Mouse (Mus musculus): Measurements from ENCODE around the gene Zfp688.
"Not testable (repeated sequence)": the region's sequence is repeated elsewhere in the genome, so short reads cannot be mapped to it uniquely, and the experiment has no call there.

Zfp688 gene

DNA sequence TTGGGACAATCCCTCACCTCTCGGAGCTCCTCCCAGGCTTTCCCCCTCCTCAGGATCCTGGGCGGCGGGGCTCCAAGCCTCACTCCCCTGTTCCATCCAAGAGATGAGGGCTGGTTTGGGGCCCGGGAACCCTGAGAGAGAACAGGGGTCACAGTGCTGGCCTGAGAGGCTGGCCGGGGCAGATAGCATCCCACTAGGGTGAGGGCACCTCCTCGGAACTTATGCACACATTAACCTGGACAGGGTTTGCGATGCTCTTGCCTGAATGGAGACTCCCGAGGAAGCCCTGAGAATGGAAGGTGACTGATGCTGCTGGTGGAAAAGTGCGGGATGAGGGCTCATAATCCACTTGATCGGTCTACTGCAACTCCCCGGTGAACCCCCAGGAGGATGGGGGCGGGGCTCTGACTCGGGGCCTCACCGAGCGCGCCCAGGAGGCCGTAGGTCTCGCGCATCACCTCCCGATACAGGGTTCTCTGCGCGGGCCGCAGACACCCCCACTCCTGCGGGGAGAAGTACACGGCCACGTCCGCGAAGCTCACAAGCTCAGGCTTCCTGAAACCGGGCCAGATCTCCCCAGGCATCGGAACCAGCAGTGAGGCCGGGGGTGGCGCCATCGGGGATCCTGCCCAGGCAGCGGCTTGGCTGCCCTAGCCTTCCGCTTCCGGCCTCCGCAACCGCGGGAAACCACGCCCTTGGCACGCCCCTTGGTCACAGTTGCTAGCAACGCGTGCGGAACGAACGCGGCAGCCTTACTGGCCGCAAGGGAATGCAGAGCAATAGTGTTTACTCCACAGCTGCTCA is at the start of gene Zfp688:
Gene Zfp688, minus strand, starts transcription at position 681 of the 804 bp plus-strand sequence.
- DNase-seq: peak; percentile 90

DNA sequence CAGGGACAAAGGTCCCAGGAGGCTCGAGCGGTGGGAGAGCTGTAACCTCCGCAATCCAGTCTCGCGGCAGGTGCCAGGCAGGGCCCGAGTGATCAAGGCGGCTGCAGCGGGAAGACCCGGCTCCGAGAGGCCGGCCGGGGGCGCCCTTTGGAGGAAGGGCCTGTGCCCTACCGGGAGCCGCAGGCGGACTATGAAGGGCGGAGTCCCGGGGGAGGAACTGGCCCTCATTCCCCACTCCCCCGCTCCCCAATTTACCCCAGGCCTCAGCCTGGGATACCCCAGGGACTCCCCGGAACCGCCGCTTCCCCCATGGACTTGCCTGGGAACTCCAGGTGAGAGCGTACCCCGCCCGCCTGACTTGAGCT is 49.8 kb upstream of the Zfp688 start:
- no peak for DNase-seq

DNA sequence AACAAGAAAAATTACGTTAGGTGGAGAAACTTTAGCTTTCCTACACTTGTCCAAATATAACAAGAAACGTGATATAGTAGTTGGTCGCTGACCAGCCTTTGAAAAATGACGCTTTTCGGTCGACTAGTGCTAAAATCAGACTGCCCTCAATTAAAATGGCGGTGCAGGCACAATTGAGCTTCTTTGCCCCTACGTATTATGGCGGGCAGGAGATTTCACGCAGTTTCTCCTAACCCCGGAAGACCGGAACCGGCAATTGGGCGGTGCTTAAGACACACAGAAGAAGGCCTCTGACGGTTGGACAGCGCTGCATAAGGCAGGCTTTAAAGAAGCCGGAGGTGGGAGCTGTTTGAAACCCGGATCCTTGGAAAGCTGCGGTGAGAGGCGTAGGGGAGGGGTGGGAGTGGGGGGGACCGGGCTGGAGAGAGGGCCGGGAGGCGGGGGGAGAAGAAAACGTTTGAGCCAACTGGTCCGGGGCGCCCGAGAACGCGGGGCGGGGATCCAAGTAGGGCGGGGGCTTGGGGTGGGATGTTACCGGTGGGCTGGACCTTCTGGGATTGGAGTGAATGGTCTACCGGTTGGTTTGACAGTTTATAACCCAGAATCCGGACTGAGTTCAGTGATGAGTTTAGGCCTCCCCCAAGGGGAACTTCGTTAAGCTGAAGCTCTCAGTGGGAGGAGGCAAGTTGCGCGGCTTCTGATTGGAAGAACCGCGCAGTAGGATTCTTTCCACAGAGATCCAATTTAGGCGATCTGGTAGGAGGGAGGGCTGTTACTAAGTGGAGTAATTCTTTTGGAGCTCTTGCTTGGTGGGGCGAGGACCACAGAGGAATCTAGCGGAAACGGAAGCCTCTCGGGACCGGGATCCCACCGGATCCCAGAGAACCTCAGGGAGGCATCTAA is 49.1 kb upstream of the Zfp688 start:
- peak; percentile 98 for DNase-seq

DNA sequence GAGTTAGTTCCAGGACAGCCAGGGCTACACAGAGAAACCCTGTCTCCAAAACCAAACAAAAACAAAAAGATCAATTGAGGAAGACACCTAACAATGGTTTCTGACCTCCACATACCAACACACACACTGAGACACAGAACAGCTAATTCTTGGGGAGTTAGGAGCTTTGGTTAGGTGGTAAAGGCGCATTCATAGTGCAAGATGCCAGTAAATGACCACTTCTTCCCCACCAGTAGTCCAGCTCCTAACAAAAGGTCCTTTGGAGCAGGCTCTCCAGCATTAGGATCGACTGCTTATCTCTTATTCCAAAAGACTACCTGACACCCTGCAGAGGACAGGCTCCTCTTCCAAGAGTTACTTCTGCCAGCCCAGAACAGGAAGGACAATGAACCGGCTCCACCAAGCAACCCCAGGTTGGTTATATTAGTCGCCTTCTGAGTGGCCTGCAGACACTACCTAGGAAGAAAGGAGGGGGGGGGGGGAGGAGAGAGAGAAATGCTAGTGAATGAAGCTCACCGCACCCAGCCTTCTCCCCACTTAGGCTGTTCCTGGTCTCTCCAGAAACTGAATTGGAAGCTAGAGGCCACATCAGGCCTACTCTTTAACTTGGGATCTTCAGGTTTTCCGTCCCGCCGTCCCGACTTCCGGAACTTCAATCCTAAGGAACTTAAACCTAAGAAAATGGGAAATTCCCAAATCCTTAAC is 48.3 kb upstream of the Zfp688 start:
- no peak for DNase-seq

DNA sequence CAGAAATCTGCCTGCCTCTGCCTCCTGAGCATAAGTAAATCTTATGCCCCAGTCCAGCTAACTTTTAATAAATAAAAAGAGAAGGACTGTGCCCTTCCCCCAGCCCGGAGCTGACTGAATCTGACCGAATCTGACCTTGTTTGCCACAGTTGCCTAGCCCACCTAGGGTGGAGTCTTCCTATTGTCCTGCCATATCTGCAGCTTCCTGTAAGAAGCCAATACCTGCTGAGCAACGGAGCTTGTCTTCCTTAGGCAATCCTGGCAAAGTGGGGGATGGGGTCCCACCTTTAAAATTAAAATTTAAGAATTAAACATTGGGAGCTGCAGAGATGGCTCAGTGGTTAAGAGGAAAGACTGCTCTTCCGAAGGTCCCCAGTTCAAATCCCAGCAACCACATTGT is 44.7 kb upstream of the Zfp688 start:
- DNase-seq: no peak

DNA sequence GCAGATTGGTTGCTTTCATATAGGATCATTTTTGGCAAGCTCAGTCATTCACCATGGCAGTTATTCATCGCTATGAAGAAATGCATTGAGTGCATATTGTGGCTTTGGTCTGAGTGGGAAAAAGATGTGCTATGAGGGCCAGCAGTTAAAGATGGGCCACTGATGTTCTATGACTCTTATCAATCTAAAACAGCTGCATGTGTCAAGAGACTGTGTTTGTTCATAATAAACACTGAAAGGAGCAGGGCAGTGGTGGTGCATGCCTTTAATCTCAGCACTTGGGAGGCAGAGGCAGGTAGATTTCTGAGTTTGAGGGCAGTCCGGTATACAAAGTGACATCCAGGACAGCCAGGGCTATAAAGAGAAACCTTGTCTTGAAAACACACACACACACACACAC is 43.8 kb upstream of the Zfp688 start:
- DNase-seq: not testable (repeated sequence)

DNA sequence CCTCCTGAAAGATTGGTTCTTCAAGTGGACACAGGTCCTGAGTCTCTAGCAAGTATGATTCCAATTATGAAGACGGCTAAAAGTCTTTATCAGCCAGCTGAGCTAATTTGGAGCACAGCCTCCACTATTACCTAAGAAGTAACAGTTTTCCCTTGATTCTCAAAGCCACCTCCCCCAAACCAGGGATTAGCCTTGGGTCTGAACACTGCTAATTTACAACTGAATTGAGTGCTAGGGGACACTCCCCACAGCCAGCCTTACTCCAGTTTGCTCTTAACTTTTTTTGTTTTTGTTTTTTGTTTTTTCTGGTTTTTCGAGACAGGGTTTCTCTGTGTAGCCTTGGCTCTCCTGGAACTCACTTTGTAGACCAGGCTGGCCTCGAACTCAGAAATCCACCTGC is 43.3 kb upstream of the Zfp688 start:
- no peak for DNase-seq

DNA sequence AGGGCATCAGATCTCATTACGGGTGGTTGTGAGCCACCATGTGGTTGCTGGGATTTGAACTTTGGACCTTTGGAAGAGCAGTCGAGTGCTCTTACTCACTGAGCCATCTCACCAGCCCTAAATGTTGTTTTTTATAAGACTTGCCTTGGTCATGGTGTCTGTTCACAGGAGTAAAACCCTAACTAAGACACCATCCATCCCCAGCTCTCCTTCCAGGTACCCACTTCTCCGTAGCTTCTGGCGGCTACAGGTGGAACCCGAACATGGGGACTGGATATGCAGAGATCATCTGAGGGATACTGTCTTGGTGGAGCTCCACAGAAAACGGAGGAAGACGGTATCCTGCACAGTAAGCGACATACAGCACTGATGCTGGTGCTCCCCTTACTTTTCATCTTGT is 37.4 kb upstream of the Zfp688 start, which contains the start of gene Prr14:
Gene Prr14, plus strand, starts transcription at position 301 of the 400 bp plus-strand sequence.
- not testable (repeated sequence) for DNase-seq

DNA sequence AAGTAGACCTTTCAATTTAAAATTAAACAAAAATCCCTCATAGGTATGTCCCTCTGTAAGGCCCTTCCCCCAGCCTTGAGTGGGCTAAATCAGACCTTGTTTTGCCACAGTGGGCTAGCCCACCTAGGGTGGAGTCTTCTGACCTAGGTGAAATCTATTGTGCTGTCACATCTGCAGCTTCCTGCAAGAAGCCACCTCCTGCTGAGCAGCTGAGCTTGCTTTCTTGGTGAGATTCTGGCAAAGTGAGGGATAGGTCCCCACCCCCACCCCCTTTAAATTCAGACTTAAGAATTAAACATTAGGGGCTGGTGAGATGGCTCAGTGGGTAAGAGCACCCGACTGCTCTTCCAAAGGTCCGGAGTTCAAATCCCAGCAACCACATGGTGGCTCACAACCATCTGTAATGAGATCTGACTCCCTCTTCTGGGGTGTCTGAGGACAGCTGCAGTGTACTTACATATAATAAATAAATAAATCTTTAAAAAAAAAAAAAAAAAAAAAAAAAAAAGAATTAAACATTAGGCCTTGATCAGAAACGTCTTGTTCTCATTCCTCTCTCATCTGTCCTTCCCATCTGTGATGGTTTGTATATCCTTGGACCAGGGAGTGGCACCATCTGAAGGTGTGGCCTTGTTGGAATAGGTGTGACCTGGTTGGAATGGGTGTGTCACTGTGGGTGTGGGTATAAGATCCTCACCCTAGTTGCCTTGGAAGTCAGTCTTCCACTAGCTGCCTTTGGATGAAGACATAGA is 36.7 kb upstream of the Zfp688 start:
- DNase-seq: not testable (repeated sequence)

DNA sequence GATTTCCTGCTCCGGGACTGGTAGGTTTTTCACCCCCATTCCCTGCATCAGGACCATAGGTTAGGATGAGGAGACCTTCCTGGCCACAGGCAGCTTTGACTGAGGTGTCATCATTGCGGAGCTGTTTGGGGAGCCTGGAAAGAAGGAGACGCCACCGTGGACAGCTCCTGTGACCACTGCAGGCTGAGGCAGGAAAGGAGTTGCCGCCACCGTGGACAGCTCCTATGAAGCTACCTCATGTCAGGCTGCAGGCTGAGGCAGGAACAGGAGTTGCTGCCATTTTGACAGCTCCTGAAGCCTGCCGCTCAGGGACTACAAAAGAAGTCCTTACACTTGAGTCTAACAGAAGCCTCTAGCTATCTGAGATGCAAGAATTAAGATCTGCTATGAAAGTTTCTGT is 33.0 kb upstream of the Zfp688 start:
- no peak for DNase-seq

DNA sequence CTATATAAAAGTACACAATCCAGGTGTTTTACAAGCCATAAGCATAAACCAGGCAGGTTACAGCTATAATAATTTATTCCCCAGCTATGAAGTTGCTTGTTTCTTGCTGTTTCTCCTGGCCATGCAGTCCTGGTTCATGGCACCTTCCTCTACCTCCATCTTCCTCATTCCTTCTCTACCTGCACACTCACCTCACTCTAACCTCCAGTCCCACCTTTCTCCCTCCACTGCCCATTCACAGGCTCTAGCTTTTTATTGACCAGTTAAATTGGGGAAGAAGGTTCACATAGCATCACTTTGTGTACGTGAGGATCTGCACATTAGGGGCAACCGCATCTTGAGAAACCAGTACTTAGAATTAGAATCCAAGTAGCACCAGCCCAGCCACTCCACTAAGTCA is 31.2 kb upstream of the Zfp688 start:
- DNase-seq: no peak

DNA sequence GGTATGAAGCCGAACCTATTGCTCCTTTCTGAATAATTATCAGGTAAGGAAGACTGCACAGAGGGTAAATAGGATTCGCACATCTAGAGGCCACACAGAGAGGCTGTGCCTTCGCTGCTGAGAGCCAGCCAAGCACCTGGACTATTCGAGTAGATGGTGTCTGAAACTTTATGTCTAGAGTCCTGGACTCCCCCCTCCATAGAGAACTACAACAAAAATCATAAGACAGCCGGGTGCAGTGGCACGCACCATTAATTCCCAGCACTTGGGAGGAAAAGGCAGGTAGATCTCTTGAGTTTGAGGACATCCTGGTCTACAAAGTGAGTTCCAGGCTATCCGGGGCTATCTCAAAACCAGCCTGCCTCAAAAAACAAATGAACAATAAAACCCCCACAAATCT is 28.1 kb upstream of the Zfp688 start:
- no peak for DNase-seq

DNA sequence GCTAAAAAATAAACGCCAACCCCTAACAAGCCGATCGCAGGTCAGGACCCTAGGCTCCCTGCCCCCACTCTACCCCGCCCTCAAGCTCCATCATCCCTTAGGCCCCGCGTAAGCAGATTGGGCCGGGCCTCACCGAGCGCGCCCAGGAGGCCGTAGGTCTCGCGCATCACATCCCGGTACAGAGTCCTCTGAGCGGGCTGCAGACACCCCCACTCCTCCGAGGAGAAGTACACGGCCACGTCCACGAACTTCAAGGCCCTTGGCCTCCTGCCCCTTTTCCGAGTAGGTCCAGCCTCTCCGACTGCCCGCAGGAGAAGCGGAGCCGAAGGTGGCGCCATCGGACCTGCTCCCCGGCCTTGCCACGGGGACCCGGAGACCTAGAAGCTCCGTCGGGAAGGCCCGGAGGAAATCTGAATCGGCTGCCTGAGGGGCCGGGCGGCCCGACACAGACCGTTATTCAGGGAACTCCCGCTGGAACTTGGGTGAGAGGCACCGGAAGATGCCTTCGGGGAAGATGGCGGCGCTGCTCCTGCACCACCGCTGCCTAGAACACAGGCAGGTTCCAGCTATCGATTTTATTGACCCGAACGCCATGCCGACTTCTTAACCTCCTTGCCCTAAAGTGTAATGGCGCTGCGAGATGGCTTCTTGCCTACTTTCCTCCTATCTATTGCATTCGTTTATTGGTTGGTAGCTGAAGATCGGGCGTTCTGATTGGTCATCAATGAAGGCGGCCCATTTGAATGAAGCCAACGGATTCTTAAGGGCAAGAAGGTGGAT is 26.8 kb upstream of the Zfp688 start, which contains the start of gene Zfp689:
Gene Zfp689, minus strand, starts transcription at position 638 of the 780 bp plus-strand sequence.
- peak; percentile 97 for DNase-seq

DNA sequence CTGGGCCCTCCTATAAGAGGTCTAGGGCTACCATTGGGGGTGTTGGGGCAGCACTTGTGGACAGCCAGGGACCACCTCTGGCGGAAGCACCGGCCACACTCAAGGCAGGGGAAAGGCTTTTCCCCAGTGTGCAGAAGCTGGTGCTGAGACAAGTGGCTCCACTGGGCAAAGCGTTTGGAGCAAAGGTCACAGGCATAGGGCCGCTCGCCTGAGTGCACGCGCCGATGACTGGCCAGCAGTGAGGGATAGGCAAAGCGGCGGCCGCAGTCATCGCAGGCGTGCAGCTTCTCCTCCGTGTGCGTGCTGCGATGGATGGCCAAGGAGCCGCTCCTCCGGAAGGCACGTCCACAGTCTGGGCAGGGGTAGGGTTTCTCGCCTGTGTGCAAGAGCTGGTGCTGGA is 22.1 kb upstream of the Zfp688 start:
- no peak for DNase-seq

DNA sequence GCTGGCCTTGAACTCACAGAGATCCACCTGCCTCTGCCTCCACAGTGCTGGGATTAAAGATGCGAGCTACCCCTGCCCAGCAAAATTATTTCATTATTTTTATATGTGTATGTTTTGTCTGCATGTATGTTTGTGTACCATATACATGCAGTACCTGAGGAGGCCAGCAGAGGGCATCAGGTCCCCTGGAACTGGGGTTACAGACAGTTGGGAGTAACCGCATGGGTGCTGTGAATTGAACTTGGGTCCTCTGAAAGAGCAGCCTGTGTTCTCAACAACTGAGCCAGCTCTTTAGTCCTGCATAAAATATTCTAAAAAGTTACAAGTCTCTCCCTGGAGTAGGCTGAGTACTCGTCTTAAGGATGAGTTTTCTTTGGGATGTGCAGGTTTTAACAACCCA is 15.9 kb upstream of the Zfp688 start:
- DNase-seq: no peak

DNA sequence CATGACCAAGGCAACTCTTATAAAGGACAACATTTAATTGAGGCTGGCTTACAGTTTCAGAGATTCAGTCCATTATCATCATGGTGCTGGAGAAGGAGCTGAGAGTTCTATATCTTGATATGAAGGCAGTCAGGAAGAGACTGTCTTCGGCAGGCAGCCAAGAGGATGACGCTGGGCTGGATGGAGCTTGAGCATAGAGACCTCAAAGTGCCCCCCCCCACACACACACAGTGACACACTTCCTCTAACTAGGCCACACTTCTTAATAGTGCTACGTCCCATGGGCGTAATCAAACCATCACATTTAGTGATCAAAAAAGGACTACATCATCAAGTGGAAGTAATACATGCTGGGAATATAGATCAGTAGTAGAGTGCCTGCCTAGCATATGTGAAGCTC is 13.3 kb upstream of the Zfp688 start:
- DNase-seq: no peak

DNA sequence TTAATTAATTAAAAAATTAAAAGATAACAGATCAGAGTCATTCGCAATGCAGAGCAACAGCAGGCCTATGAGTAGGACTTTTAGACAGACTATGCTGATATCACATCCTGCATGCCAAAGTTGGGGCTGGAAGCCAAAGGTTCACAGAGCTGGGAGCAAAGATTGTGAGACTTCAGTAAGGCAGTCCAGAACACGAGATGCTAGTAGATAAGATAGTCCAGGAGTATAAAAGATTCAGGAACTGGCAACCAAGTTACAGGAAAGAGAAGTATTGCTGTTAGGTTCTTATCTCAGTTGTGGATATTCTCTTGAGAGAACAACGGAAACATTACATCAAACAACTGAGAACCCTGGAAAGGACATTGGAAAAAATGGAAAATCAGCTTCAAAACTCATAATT is 4.5 kb upstream of the Zfp688 start:
- DNase-seq: no peak

DNA sequence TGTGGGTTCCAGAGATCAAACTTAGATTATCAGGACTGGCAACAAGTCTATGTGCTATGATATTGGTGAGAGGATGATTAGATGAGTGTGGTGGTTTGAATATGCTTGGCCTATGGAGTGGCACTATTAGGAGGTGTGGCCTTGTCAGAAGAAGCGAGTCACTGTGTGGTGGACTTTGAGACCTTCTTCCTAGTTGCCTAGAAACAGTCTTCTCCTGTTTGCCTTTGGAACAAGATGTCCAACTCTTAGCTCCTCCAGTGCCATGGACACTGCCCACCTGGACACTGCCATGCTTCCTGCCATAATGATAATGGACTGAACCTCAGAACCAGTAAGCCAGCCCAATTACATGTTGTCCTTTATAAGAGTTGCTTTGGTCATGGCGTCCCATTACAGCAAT is 4.0 kb upstream of the Zfp688 start:
- DNase-seq: no peak

DNA sequence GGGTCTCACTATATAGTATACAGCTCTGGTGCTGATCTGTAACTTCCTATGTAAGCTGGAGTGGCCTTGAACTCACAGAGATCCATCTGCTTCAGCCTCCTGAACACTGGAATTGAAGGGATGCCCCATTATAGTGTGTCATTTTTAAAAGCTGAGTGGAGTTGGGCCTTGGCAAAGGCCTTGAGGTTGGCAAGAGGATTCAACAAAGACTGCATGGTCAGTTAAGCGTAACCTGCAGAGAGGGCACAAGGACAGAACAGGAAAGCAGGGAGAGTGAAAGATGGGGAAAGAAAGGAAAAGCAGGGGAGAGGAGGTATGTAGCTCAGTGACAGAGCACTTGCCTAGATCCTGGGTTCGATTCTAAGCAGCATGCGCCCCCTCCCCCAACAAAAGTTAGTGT is 3.4 kb upstream of the Zfp688 start:
- no peak for DNase-seq

DNA sequence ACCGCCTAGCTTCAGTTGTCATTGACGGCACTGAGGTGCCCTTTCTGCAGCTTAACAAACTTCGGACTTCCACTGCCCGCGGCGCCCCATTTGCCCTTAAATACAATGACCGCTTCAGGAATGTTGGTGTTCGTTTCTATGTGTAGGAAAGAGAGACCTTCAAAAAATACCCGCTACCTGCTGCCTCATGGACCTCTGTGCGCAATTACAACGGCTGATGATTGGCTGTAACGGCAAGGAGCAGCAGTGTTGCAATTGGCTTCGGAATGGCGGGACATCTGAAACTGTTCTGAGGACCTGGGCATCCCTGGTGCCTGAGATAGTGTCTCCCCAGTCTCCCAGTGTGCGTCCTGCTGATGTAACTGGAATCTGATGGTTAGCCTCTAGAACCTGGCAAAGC is 379 bp upstream of the Zfp688 start:
- peak; percentile 43 for DNase-seq

DNA sequence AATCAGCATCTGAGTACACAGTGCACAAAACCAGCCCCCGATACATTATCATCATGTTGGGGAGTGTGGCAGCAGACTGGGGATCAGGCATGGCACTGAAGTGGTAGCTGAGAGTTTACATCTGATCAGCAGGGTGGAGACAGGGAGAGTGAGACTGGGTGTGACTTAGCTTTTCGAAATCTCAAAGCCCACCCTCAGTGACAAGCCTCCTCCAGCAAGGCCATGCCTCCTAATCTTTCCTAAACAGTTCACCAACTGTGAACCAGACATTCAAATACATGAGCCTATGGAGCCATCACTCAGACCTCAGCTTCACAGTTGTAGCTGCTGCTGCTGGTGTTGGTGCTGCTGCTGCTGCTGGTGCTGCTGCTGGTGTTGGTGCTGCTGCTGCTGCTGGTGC is 10.4 kb downstream of the Zfp688 start:
- no peak for DNase-seq

All from layer of hippocampus, adult 9-11 months (tissue).